Mouse (Mus musculus) hindbrain, postnatal 0 days (tissue): Measurements from ENCODE around the gene Sik3. TPM values are rescaled to one million over a fixed set of nuclear protein-coding genes. Genes with fewer than 3 reads are reported as not detected.

Source experiments
- ATAC-seq: fragments of 200-750 bp; cut with Nextera tagmentation; 2 replicates; pipeline ENCODE4 v1.8.0; 2017; ENCODE audit warnings: mild to moderate bottlenecking, moderate TSS enrichment, moderate library complexity
- DNase-seq: peaks from one replicate; pipeline ENCODE4 v3.0.0-alpha.2; 2015; ENCODE audit warnings: low spot score
- H3K27ac ChIP-seq: fragments of 300-500 bp; sonication (generic); 2 replicates; pipeline ENCODE4 v1.5.1; 2014; ENCODE audit warnings: mild to moderate bottlenecking
- H3K27me3 ChIP-seq: fragments of 300-500 bp; sonication (generic); 2 replicates; pipeline ENCODE4 v1.6.1; 2014; ENCODE audit warnings: low read length, mixed read lengths; ENCODE audit not compliant: insufficient read depth
- H3K36me3 ChIP-seq: fragments of 300-500 bp; sonication (generic); 2 replicates; pipeline ENCODE4 v1.6.1; 2014; ENCODE audit warnings: low read length, mixed read lengths; ENCODE audit not compliant: insufficient read depth
- H3K4me1 ChIP-seq: fragments of 300-500 bp; sonication (generic); 2 replicates; pipeline ENCODE4 v1.6.1; 2014; ENCODE audit warnings: antibody characterized with exemption, low read length, mixed read lengths; ENCODE audit not compliant: insufficient read depth
- H3K4me2 ChIP-seq: fragments of 300-500 bp; sonication (generic); 2 replicates; pipeline ENCODE4 v1.6.1; 2014; ENCODE audit warnings: low read depth, mild to moderate bottlenecking, low read length, moderate library complexity, mixed read lengths
- H3K4me3 ChIP-seq: fragments of 300-500 bp; sonication (generic); 2 replicates; pipeline ENCODE4 v1.5.1; 2014; ENCODE audit warnings: low read length
- H3K9ac ChIP-seq: fragments of 300-500 bp; sonication (generic); replicated peaks from 2 replicates; pipeline ENCODE4 v1.6.1; 2014; ENCODE audit warnings: mild to moderate bottlenecking, low read length, moderate library complexity, mixed read lengths
- H3K9me3 ChIP-seq: fragments of 300-500 bp; sonication (generic); 2 replicates; pipeline ENCODE4 v1.6.1; 2016; ENCODE audit warnings: low read length, mixed read lengths
- CTCF ChIP-seq: IDR thresholded peaks from 2 replicates; pipeline ENCODE4 v1.5.1; 2016; ENCODE audit warnings: antibody characterized with exemption, control low read depth, low read depth
- WGBS: fragments of 180-500 bp; shearing (Covaris S2); extraction: QIAGEN DNeasy Blood & Tissue Kit; methylation state at CpG from one replicate; pipeline ENCODE4 v1.1.7; 2014; 5-methylcytosine and 5-hydroxymethylcytosine counted together
- polyA plus RNA-seq: library from polyadenylated mRNA; unstranded; fragments of >200 nt; fragmentation: Nextera tagmentation; extraction: Ambion mirVana; gene quantifications from 2 replicates; pipeline ENCODE4 v1.2.1, GENCODE M21; 2015
- total RNA-seq: library from RNA; depleted of rRNA; stranded (reverse); fragments of >200 nt; gene quantifications from 2 replicates; pipeline ENCODE4 v1.2.3, GENCODE M21; 2014

Gene Sik3
- total and polyA plus RNA-seq, 2 experiments from 2014 or later = 12.5 to 37.1 TPM

DNA sequence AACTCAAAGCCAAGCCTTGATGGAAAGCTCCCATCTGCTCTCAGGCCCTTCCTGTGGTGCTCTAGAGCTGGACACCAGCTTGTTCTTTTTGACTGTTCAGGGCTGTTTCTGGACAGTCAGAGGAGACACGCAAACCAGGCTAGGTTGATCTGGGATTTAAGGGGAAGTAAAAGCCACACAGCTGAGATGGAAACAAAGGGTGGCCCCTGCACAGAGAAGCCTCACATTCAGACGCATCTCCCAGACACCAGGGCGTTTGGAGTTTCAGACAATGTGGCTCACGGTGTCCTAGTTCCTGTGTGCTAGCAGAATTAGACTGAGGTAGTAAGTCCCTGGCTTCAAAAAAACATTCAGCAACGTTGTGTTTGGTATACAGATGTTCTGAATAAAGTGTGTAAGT is 6.4 kb upstream of the Sik3 start:
- Histone ChIP-seq H3K9ac (no peak overlapping the region), H3K4me2 (no peak overlapping the region)
- TF ChIP-seq CTCF = no peak

DNA sequence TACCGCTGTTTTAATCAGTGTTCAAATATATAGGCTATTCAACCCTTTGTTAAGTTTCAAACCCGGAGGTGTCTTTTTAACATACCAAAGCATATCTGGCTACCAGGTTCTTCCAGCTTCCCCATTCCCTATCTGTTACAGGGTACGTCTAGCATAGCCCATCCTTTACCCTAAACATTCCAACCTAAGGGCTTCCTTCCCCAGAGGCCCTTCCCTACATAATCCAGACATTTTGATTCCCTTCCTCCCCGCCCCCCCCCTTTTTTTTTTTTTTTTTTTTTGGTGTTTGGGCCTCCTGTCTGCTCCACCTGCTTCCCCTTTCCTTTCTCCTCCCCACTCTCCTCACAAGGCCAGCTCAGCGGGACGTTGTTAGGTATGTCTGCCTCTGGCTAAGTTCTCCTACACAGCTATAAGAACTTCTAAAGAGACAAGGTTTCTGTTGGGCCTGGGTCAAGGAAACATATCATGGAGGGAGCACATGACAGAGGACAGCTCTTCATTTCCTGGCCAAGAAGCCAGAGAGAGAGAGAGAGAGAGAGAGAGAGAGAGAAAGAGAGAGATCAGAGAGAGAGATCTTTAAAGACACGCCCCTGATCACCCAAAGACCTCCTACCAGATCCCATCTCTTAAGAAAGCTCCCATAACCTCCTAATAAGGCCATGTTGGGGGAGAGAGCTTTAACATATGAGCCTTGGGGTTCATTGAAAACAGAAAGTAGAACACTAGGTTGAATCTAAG is 3.5 kb upstream of the Sik3 start:
- H3K4me2 ChIP-seq = no peak overlapping the region
- ATAC-seq (no peak), DNase-seq (no peak)
- no peaks in the 10 kb centered on the region for H3K9me3 ChIP-seq
- H3K27me3 ChIP-seq = no peaks in the 10 kb centered on the region
- no peak for TF ChIP-seq CTCF
- H3K4me3 ChIP-seq = no peak overlapping the region
- H3K9ac ChIP-seq = no peak overlapping the region
- H3K36me3 ChIP-seq = no peaks in the 10 kb centered on the region
- peaks cover 6% of the 10 kb centered on the region; the same call in 1 of the 2 replicates for H3K4me1 ChIP-seq
- no peak overlapping the region for H3K27ac ChIP-seq
- whole genome bisulfite sequencing = 80% methylated on average over 6 of the region's 7 CpGs

More for the DNA sequence above, 6.4 kb upstream of the Sik3 start:
- H3K36me3 ChIP-seq = no peaks in the 10 kb centered on the region
- H3K9me3 ChIP-seq = no peaks in the 10 kb centered on the region
- no peak for DNase-seq
- no peaks in the 10 kb centered on the region for H3K27me3 ChIP-seq
- no peak overlapping the region for H3K27ac ChIP-seq
- H3K4me1 ChIP-seq = no peaks in the 10 kb centered on the region
- ATAC-seq = no peak
- WGBS = 52% methylated on average over 5 of the region's 5 CpGs
- H3K4me3 ChIP-seq = no peak overlapping the region

DNA sequence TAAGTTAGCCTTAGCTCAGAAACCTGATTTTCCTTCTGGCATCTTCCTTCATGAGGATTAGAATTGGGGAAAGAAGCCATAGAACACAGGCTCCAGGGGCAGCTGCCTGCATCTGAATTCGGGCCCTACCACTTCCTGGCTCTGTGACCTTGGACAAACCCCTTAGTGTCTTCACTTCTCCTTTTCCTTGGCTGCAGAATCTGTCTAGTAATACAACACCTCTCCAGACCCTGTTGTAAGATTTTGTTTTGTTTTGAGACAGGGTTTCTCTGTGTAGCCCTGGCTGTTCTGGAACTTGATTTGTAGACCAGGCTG is 3.0 kb upstream of the Sik3 start:
- H3K9ac ChIP-seq = no peak overlapping the region
- DNase-seq (no peak), ATAC-seq (no peak)
- peaks cover 10% of the 10 kb centered on the region; the same call in 1 of the 2 replicates for H3K4me1 ChIP-seq
- TF ChIP-seq CTCF = no peak
- H3K4me3 ChIP-seq = no peak overlapping the region
- no peaks in the 10 kb centered on the region for H3K36me3 ChIP-seq
- WGBS = 73% methylated on average over 1 of the region's 1 CpGs
- no peaks in the 10 kb centered on the region for H3K27me3 ChIP-seq
- H3K27ac ChIP-seq = no peak overlapping the region
- no peaks in the 10 kb centered on the region for H3K9me3 ChIP-seq
- H3K4me2 ChIP-seq = no peak overlapping the region

DNA sequence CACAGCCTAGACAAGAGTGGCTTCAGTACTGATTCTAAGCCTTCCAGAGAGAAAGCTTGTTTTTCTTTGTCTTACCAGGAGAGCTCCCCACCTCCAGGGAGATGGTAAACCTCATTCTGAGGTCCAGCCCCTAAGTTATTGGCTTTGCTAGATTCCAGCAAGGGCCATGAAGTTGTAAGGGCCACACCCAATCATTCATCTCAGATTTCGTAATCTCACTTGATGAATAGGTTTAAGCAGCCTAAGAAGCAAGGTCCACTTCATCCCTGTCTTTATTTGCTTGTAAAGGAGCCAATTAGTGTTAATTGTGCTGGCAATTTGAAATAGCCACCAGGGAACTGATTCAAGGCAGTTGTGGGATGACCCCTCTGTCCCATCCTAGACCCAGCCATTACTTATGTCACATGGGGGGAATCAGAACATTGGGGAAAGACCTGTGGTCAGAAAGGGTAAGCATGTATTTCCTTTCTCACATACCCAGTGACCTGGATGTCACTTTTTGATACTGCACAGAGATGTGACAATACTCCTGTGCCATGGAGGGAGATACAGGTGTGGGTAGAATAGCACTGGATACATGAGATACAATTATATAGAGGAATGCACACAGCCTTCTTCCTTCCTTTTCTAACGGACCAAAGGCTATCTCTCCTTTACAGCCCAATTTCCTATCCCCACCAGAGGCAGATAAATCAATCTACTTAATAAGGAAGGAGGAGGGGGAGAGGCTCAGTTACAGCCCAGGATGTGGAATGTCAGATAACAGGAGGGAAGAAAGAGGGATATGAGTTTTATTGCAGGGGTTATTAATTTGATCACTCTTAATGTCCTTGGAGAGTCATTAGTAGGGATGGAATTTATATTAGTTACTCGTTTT is 1.3 kb upstream of the Sik3 start:
- H3K27ac ChIP-seq = peak overlapping the region; percentile 94
- TF ChIP-seq CTCF = no peak
- DNase-seq = no peak

DNA sequence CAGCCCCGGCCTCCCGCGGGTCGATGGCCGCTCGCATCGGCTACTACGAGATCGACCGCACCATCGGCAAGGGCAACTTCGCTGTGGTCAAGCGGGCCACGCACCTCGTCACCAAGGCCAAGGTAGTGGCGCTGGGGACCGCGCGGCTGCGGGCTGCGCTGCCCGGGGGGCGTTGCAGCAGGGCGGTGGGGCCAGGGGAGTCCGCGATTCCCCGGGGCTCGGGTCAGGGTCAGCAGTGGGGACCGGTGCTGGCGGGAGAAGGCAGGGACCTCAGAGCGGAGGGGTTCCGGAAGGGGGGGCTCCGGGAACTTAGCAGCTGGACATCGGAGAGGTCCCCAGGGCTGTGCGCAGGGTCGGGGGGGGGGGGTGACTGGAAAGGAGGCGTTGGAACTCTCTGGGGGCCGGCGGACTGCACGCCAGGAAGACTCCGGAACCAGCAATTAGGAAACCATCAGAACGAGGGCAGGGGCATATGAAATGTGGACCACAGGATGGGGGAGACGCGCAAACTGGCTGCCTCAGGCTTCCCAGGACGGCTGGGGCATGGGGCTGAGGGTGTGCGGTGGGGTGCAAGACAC is 478 bp downstream of the Sik3 start:
- H3K9ac ChIP-seq = peak overlapping the region; percentile 98
- no peaks in the 10 kb centered on the region for H3K27me3 ChIP-seq
- peak; percentile 73 for ATAC-seq
- H3K27ac ChIP-seq = peak overlapping the region; percentile 94
- peaks cover 26% of the 10 kb centered on the region for H3K4me1 ChIP-seq
- WGBS = 3% methylated on average over 45 of the region's 46 CpGs
- no peaks in the 10 kb centered on the region for H3K36me3 ChIP-seq
- DNase-seq = peak; percentile 51
- no peaks in the 10 kb centered on the region for H3K9me3 ChIP-seq
- peak overlapping the region; percentile 95 for H3K4me3 ChIP-seq
- peak overlapping the region; percentile 86 for H3K4me2 ChIP-seq
- TF ChIP-seq CTCF = no peak

More for the DNA sequence above, 1.3 kb upstream of the Sik3 start:
- H3K4me2 ChIP-seq = peak overlapping the region; percentile 86
- peak overlapping the region; percentile 95; the same call in 1 of the 2 replicates for H3K4me3 ChIP-seq
- no peaks in the 10 kb centered on the region for H3K27me3 ChIP-seq
- H3K9me3 ChIP-seq = no peaks in the 10 kb centered on the region
- H3K9ac ChIP-seq = no peak overlapping the region
- 52% methylated on average over 3 of the region's 3 CpGs for WGBS
- no peaks in the 10 kb centered on the region for H3K36me3 ChIP-seq
- H3K4me1 ChIP-seq = peaks cover 25% of the 10 kb centered on the region
- no peak for ATAC-seq

DNA sequence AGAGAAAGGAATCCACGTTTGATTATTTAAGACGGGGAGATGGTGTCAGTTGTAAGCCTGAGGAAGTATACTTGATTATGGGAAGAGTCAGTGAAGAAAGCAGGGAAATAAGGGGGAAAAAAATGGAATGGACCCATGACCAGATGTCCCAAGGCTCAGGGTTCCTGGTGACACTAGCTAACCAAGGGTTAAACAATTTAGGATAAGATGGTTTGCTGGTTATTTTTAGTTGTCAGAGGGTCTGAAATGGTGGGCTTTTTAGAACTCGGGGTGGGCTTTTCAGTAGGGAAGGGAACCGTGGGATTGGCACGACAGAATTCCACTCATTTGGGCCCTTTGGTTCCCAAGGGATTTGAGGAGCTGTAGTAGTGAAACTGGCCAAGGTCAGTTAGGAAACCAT is 996 bp downstream of the Sik3 start:
- ATAC-seq = no peak
- H3K4me1 ChIP-seq = peaks cover 26% of the 10 kb centered on the region
- H3K36me3 ChIP-seq = no peaks in the 10 kb centered on the region
- no peaks in the 10 kb centered on the region for H3K27me3 ChIP-seq
- no peaks in the 10 kb centered on the region for H3K9me3 ChIP-seq
- WGBS = 0% methylated on average over 5 of the region's 5 CpGs
- H3K4me2 ChIP-seq = peak overlapping the region; percentile 86
- no peak for TF ChIP-seq CTCF
- DNase-seq = peak; percentile 40
- H3K9ac ChIP-seq = peak overlapping the region; percentile 98
- peak overlapping the region; percentile 94 for H3K27ac ChIP-seq
- H3K4me3 ChIP-seq = peak overlapping the region; percentile 95
